Mouse (Mus musculus) MEL (cell line): ENCODE data around the gene Ticam1. TPM values are rescaled to one million over a fixed set of nuclear protein-coding genes. Genes with fewer than 3 reads are reported as not detected.

Experiments
- DNase-seq: peaks from one replicate; pipeline ENCODE4 v3.0.0; 2011; ENCODE audit warnings: low read depth, low spot score
- H3K27ac ChIP-seq: 2 replicates; pipeline ENCODE4 v1.5.1; 2012; ENCODE audit warnings: low read depth, mild to moderate bottlenecking, control low read depth, low read length, moderate library complexity; ENCODE audit not compliant: control insufficient read depth
- H3K27me3 ChIP-seq, 2 experiments: fragments of 150-350 bp in 1 of 2; sonication (generic) in 1 of 2; 2 replicates each; pipeline ENCODE4 v1.6.1; 2012; ENCODE audit warnings: low read length in 2 of 2, mild to moderate bottlenecking in 2 of 2, improper control_type of control experiment in 1 of 2, moderate library complexity in 1 of 2; ENCODE audit not compliant: insufficient read depth in 2 of 2, control insufficient read depth in 1 of 2
- H3K36me3 ChIP-seq, 2 experiments: 2 replicates each; pipeline ENCODE4 v1.6.1; 2012 to 2014; ENCODE audit warnings: low read length in 2 of 2, improper control_type of control experiment in 1 of 2, inconsistent platforms in 1 of 2, mild to moderate bottlenecking in 1 of 2; ENCODE audit not compliant: insufficient read depth in 2 of 2, control insufficient read depth in 1 of 2
- H3K4me1 ChIP-seq, 2 experiments: fragments of 150-350 bp in 1 of 2; sonication (generic) in 1 of 2; 2 replicates each; pipeline ENCODE4 v1.6.1; 2012; ENCODE audit warnings: low read length in 2 of 2, improper control_type of control experiment in 1 of 2, mild to moderate bottlenecking in 1 of 2; ENCODE audit not compliant: insufficient read depth in 2 of 2, control insufficient read depth in 1 of 2
- H3K4me3 ChIP-seq, 2 experiments: fragments of 150-350 bp in 1 of 2; sonication (generic) in 1 of 2; 2 replicates each; pipeline ENCODE4 v1.5.1; 2012; ENCODE audit warnings: low read depth in 2 of 2, low read length in 2 of 2, mild to moderate bottlenecking in 2 of 2, moderate library complexity in 2 of 2, control low read depth in 1 of 2, improper control_type of control experiment in 1 of 2; ENCODE audit not compliant: control insufficient read depth in 1 of 2, insufficient read depth in 1 of 2
- H3K79me2 ChIP-seq: 2 replicates; pipeline ENCODE4 v1.6.1; 2012; ENCODE audit warnings: mild to moderate bottlenecking, low read length, moderate library complexity; ENCODE audit not compliant: control insufficient read depth, poor library complexity, insufficient read depth
- H3K9ac ChIP-seq: 2 replicates; pipeline ENCODE4 v1.6.1; 2012; ENCODE audit warnings: low read depth, mild to moderate bottlenecking, control low read depth, low read length, moderate library complexity; ENCODE audit not compliant: control insufficient read depth, poor library complexity, severe bottlenecking
- H3K9me3 ChIP-seq: fragments of 150-350 bp; sonication (generic); replicated peaks from 2 replicates; pipeline ENCODE4 v1.6.1; 2012; ENCODE audit warnings: mild to moderate bottlenecking, low read length, improper control_type of control experiment, moderate library complexity; ENCODE audit not compliant: insufficient read depth
- CHD1 ChIP-seq: IDR thresholded peaks from 2 replicates; pipeline ENCODE4 v1.6.1; 2012; ENCODE audit warnings: low read depth, mild to moderate bottlenecking, inconsistent platforms, low read length, improper control_type of control experiment
- CTCF ChIP-seq, 3 experiments: IDR thresholded peaks in 2 of 3; conservative IDR thresholded peaks in 1 of 3; 2 replicates each; pipeline ENCODE4 v1.5.1; 2011 to 2012; ENCODE audit warnings: low read length in 3 of 3, low read depth in 2 of 3, mild to moderate bottlenecking in 2 of 3, improper control_type of control experiment in 1 of 3, inconsistent platforms in 1 of 3, mixed read lengths in 1 of 3, moderate library complexity in 1 of 3; ENCODE audit not compliant: control insufficient read depth in 1 of 3, insufficient read depth in 1 of 3, poor library complexity in 1 of 3, severe bottlenecking in 1 of 3
- ELF1 ChIP-seq: IDR thresholded peaks from 2 replicates; pipeline ENCODE4 v1.6.1; 2014; ENCODE audit warnings: low read depth, mild to moderate bottlenecking, inconsistent platforms, low read length, improper control_type of control experiment, moderate library complexity
- EP300 ChIP-seq, 2 experiments: IDR thresholded peaks; 2 replicates each; pipeline ENCODE4 v1.6.1; 2011; ENCODE audit warnings: improper control_type of control experiment in 2 of 2, low read length in 2 of 2, low read depth in 1 of 2, mild to moderate bottlenecking in 1 of 2
- ETS1 ChIP-seq: IDR thresholded peaks from 2 replicates; pipeline ENCODE4 v1.6.1; 2012; ENCODE audit warnings: low read depth, mild to moderate bottlenecking, inconsistent platforms, low read length, improper control_type of control experiment, moderate library complexity
- GABPA ChIP-seq: IDR thresholded peaks from 2 replicates; pipeline ENCODE4 v1.6.1; 2012; ENCODE audit warnings: low read depth, mild to moderate bottlenecking, inconsistent platforms, low read length, improper control_type of control experiment, moderate library complexity
- HCFC1 ChIP-seq: IDR thresholded peaks from 2 replicates; pipeline ENCODE4 v1.6.1; 2012; ENCODE audit warnings: low read depth, mild to moderate bottlenecking, inconsistent platforms, low read length, improper control_type of control experiment, moderate library complexity
- KAT2A ChIP-seq: conservative IDR thresholded peaks from 2 replicates; pipeline ENCODE4 v1.6.1; 2012; ENCODE audit warnings: low read depth, low read length, improper control_type of control experiment, inconsistent platforms
- MAX ChIP-seq: IDR thresholded peaks from 2 replicates; pipeline ENCODE4 v1.6.1; 2011; ENCODE audit warnings: low read length, improper control_type of control experiment
- MAZ ChIP-seq: IDR thresholded peaks from 2 replicates; pipeline ENCODE4 v1.6.1; 2012; ENCODE audit warnings: low read depth, mild to moderate bottlenecking, inconsistent platforms, low read length, improper control_type of control experiment
- MEF2A ChIP-seq: IDR thresholded peaks from 2 replicates; pipeline ENCODE4 v1.6.1; 2014; ENCODE audit warnings: low read depth, mild to moderate bottlenecking, inconsistent platforms, low read length, improper control_type of control experiment; ENCODE audit not compliant: poor library complexity, insufficient replicate concordance, severe bottlenecking; ENCODE audit errors: extremely low read depth
- NELFE ChIP-seq: IDR thresholded peaks from 2 replicates; pipeline ENCODE4 v1.6.1; 2011; ENCODE audit warnings: low read depth, low read length, improper control_type of control experiment
- NRF1 ChIP-seq: IDR thresholded peaks from 2 replicates; pipeline ENCODE4 v1.6.1; 2014; ENCODE audit warnings: low read depth, mild to moderate bottlenecking, inconsistent platforms, low read length, improper control_type of control experiment, moderate library complexity; ENCODE audit not compliant: poor library complexity, insufficient read depth, severe bottlenecking
- POLR2A ChIP-seq, 2 experiments: IDR thresholded peaks; 2 replicates each; pipeline ENCODE4 v1.6.1; 2011 to 2012; ENCODE audit warnings: low read length in 2 of 2, mild to moderate bottlenecking in 2 of 2, control low read depth in 1 of 2, improper control_type of control experiment in 1 of 2, low read depth in 1 of 2, moderate library complexity in 1 of 2; ENCODE audit not compliant: control insufficient read depth in 1 of 2, insufficient read depth in 1 of 2, poor library complexity in 1 of 2
- POLR2AphosphoS2 ChIP-seq: IDR thresholded peaks from 2 replicates; pipeline ENCODE4 v1.6.1; 2011; ENCODE audit warnings: low read length, improper control_type of control experiment
- RAD21 ChIP-seq: IDR thresholded peaks from 2 replicates; pipeline ENCODE4 v1.6.1; 2011; ENCODE audit warnings: mild to moderate bottlenecking, low read depth, low read length, improper control_type of control experiment
- SIN3A ChIP-seq: IDR thresholded peaks from 2 replicates; pipeline ENCODE4 v1.6.1; 2012; ENCODE audit warnings: low read length, improper control_type of control experiment, inconsistent platforms
- SMC3 ChIP-seq: IDR thresholded peaks from 2 replicates; pipeline ENCODE4 v1.6.1; 2011; ENCODE audit warnings: low read depth, low read length, improper control_type of control experiment
- TAL1 ChIP-seq: IDR thresholded peaks from 2 replicates; pipeline ENCODE4 v1.6.1; 2012; ENCODE audit warnings: mild to moderate bottlenecking, inconsistent platforms, low read length, moderate library complexity, mixed read lengths
- TCF12 ChIP-seq: IDR thresholded peaks from 2 replicates; pipeline ENCODE4 v1.6.1; 2014; ENCODE audit warnings: low read depth, mild to moderate bottlenecking, inconsistent platforms, low read length, improper control_type of control experiment, moderate library complexity
- USF1 ChIP-seq: IDR thresholded peaks from 2 replicates; pipeline ENCODE4 v1.6.1; 2014; ENCODE audit warnings: low read depth, mild to moderate bottlenecking, inconsistent platforms, low read length, improper control_type of control experiment, moderate library complexity
- ZC3H11A ChIP-seq: IDR thresholded peaks from 2 replicates; pipeline ENCODE4 v1.6.1; 2012; ENCODE audit warnings: low read depth, mild to moderate bottlenecking, inconsistent platforms, low read length, improper control_type of control experiment
- polyA plus RNA-seq, 2 experiments: library from polyadenylated mRNA; stranded (reverse) in 1 of 2; unstranded in 1 of 2; fragments of >175 nt in 1 of 2; fragments of >200 nt in 1 of 2; gene quantifications; 2 replicates each; pipeline versions ENCODE4 v1.2.1 to v1.2.4; 2012; ENCODE audit warnings: low replicate concordance in 2 of 2, low read depth in 1 of 2; ENCODE audit not compliant: insufficient read length in 2 of 2, insufficient read depth in 1 of 2, missing spikeins in 1 of 2
- total RNA-seq: library from RNA; depleted of rRNA; stranded (reverse); fragments of 300-350 nt; gene quantifications from 2 replicates; pipeline ENCODE4 v1.2.3, GENCODE M21; 2012

Gene Ticam1
- total and polyA plus RNA-seq, 3 experiments, result 4.6 to 8.7 TPM; not detected in 1

DNA sequence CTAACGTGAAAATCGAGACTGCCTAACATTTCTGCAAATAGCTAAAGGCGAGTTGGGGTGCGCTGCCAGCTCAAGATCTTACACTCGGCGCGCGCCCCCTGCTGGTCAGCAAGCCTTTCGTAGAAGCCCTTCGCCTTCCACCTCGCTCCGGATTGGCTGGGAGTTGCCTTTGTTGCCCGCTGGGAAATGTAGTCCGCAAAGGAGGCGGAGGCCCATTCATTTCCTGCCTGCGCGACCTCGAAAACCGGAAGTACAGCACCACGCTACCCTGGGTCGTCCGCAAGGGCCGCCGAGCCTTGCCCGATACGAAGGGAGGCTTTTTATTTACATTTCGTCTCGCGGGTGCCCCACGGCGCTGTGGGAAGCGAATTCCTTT, 20.7 kb downstream of the Ticam1 start:
- Histone ChIP-seq H3K79me2 (peaks cover 39% of the 10 kb centered on the region), H3K9ac (peak overlapping the region; percentile 86), H3K4me3 (peak overlapping the region; percentile 57 to 67), H3K9me3 (no peaks in the 10 kb centered on the region), H3K36me3 (peaks cover 0 to 28% of the 10 kb centered on the region in 2 experiments; a peak in 3 of 4 replicates), H3K27ac (peak overlapping the region; percentile 95), H3K27me3 (no peaks in the 10 kb centered on the region), H3K4me1 (peaks cover 0 to 38% of the 10 kb centered on the region in 2 experiments; a peak in 2 of 4 replicates)
- TF ChIP-seq NRF1 (peak; percentile 35; the same call in 1 of the 2 replicates), MAX (no peak; the same call in 1 of the 2 replicates), TCF12 (peak; percentile 24; the same call in 1 of the 2 replicates), MEF2A (no peak), CHD1 (peak; percentile 75; the same call in 1 of the 2 replicates), ELF1 (peak; percentile 96), NELFE (peak; percentile 73), HCFC1 (peak; percentile 94), POLR2A (IDR thresholded peaks at IDR 0.05; ENCODE audit: control insufficient read depth in 1 of 2, insufficient read depth in 1 of 2, low read depth in 1 of 2, low read length in 2 of 2, poor library complexity in 1 of 2) (peak; percentile 79 to 84; a peak in 3 of 4 replicates), RAD21 (peak; percentile 63), ETS1 (0 out of 2 replicates have a peak, but pooled peaks have one; percentile 12), SIN3A (peak; percentile 60; the same call in 1 of the 2 replicates), MAZ (0 out of 2 replicates have a peak, but pooled peaks have one; percentile 12), POLR2AphosphoS2 (no peak), TAL1 (no peak), EP300 (IDR thresholded peaks at IDR 0.05; ENCODE audit: low read depth in 1 of 2, low read length in 2 of 2) (0 out of 4 replicates have a peak, but pooled peaks of 1 of the 2 experiments have one; percentile 1), USF1 (no peak), CTCF (IDR thresholded peaks at IDR 0.05 in 2 of 3, conservative IDR thresholded peaks at IDR 0.05 in 1 of 3; ENCODE audit: control insufficient read depth in 1 of 3, insufficient read depth in 1 of 3, low read depth in 2 of 3, low read length in 3 of 3, poor library complexity in 1 of 3, severe bottlenecking in 1 of 3) (peak; percentile 54 to 96 (median 96)), GABPA (no peak), KAT2A (peak; percentile 90), SMC3 (peak; percentile 65), ZC3H11A (peak; percentile 58)
- peak; percentile 99 for DNase-seq
